Mouse (Mus musculus): ENCODE measurements around the gene Olfr1126. TPM values are rescaled to one million over a fixed set of nuclear protein-coding genes. Genes with fewer than 3 reads are reported as not detected.

Olfr1126 gene
- not detected for total RNA-seq (2023)

GRCm38 (mm10) chr2:87453662-87454061, at the start of gene Olfr1126:
TSS of gene Olfr1126 (plus strand) at chr2:87453962.

DNA sequence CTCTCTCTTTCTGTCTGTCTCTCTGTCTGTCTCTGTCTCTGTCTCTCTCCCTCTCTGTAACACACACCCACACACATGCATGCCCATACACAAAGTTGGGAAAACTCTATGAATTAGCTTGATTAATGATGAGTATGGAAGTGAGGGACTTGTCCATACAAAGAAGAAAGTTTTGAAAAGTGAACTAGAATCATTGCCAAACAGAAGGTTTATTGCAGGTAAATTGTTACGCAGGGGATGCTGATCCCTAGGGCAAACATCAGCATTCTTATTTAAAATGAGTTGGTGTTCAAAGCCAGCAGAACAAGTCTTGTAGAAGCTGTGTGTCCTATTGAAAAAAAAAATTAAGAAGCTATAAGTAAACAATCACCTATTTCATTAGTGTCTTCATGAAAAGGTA, 37.4 kb upstream of the Olfr1126 start, which contains the start of gene Olfr1123:
TSS of gene Olfr1123 (plus strand) at position 301 of the 400 bp plus-strand sequence.

DNA sequence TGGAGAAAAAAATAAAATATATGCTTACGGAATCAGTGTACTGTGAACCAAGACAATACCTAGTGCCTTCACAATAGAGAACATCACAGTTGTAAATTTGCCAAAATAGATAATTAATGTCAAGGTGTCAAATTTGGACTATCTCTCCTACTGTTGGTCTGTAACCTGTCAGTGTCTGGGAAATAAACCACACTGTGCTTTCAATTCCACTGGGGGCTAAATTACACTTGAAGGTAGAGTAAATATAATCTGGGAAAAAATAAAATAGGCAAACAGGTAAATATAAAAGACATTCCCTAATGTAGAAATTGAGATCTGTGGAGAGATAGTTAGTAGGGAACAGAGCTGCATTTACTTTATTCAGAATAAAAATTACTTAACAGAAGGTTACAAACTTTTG, 23.8 kb upstream of the Olfr1126 start, which contains the start of gene Olfr1124:
TSS of gene Olfr1124 (plus strand) at position 301 of the 400 bp plus-strand sequence.

DNA sequence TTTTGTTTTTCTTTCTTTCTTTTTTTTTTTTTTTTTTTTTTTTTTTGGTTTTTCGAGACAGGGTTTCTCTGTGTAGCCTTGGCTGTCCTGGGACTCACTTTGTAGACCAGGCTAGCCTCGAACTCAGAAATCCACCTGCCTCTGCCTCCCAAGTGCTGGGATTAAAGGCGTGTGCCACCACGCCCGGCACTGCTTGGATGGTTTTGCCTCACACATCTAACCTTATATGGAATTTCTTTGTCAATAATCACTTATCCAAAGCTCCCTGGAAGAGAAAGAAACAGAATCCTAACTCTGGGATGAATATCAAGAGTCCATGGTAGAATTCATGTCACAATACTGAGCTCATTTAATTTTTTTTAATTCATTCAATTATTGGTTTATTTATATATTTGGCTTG, 43.2 kb downstream of the Olfr1126 start, which contains the start of gene Pramel7:
TSS of gene Pramel7 (minus strand) at position 101 of the 400 bp plus-strand sequence.

DNA sequence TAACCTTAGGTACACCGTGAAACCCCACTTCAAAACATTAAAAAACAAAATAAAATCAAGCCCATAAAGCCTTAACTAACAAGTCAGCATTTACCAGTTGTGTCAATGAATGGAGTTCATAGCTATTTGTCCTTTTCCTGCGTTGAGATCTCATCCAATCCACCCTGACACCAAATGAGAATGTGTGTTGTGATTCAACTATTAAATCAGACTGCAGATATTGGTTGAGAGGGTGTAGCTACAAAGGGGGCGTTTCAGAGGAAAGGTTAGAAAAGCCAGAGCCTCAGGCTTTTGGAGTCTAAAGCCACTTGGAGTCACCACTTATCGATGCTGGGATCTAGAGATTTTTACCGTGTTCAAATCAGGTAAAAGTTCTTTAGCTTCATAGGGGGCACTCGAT, 52.5 kb downstream of the Olfr1126 start, which contains the start of gene Pramel6:
TSS of gene Pramel6 (plus strand) at position 301 of the 400 bp plus-strand sequence.

Other genes starting within 250 kb of the Olfr1126 start
- gene Olfr1113, start 245.0 kb upstream of the Olfr1126 start, total RNA-seq (2023), result not detected
- gene Olfr1115, start 205.9 kb upstream of the Olfr1126 start, total RNA-seq (2023), result not detected
- gene Olfr1116, start 186.4 kb upstream of the Olfr1126 start, total RNA-seq (2023), result not detected
- not detected for gene Olfr1118, start 146.4 kb upstream of the Olfr1126 start, total RNA-seq (2023)
- gene Olfr1120, start 99.1 kb upstream of the Olfr1126 start, total RNA-seq (2023), result not detected
- gene Olfr1121, start 84.1 kb upstream of the Olfr1126 start, total RNA-seq (2023), result not detected
- not detected for gene Olfr1122, start 68.1 kb upstream of the Olfr1126 start, total RNA-seq (2023)
- gene Olfr1123, start 37.3 kb upstream of the Olfr1126 start, total RNA-seq (2023), result not detected
- gene Olfr1124, start 23.7 kb upstream of the Olfr1126 start, total RNA-seq (2023), result not detected
- gene Pramel7, start 43.1 kb downstream of the Olfr1126 start, total RNA-seq (2023), result not detected
- not detected for gene Pramel6, start 52.6 kb downstream of the Olfr1126 start, total RNA-seq (2023)
- not detected for gene Olfr153, start 77.8 kb downstream of the Olfr1126 start, total RNA-seq (2023)
- gene Olfr1128, start 91.6 kb downstream of the Olfr1126 start, total RNA-seq (2023), result not detected
- not detected for gene Olfr1129, start 119.9 kb downstream of the Olfr1126 start, total RNA-seq (2023)
- not detected for gene Olfr1130, start 152.2 kb downstream of the Olfr1126 start, total RNA-seq (2023)
- not detected for gene Olfr1131, start 173.1 kb downstream of the Olfr1126 start, total RNA-seq (2023)
- not detected for gene Olfr1132, start 183.6 kb downstream of the Olfr1126 start, total RNA-seq (2023)
- gene Olfr1133, start 193.4 kb downstream of the Olfr1126 start, total RNA-seq (2023), result not detected
- gene Olfr1134, start 204.5 kb downstream of the Olfr1126 start, total RNA-seq (2023), result not detected
- gene Olfr1135, start 219.7 kb downstream of the Olfr1126 start, total RNA-seq (2023), result not detected
- not detected for gene Olfr1136, start 240.0 kb downstream of the Olfr1126 start, total RNA-seq (2023)